Mouse (Mus musculus) ES-CJ7 (cell line): ENCODE data around the gene Smpd3.

Experiments
- DNase-seq: peaks from one replicate; pipeline ENCODE4 v3.0.0; 2011; ENCODE audit warnings: low read depth, low spot score

Smpd3 gene

GRCm38 (mm10) chr8:106337852-106338521 is at the start of gene Smpd3:
Gene Smpd3 (minus strand): TSS chr8:106337988.
- peak; percentile 100 for DNase-seq

- no peak for DNase-seq
Observed at GRCm38 (mm10) chr8:106381026-106381425, 43.2 kb upstream of the Smpd3 start.

GRCm38 (mm10) chr8:106379357-106379756 is 41.6 kb upstream of the Smpd3 start:
- DNase-seq: no peak

DNA sequence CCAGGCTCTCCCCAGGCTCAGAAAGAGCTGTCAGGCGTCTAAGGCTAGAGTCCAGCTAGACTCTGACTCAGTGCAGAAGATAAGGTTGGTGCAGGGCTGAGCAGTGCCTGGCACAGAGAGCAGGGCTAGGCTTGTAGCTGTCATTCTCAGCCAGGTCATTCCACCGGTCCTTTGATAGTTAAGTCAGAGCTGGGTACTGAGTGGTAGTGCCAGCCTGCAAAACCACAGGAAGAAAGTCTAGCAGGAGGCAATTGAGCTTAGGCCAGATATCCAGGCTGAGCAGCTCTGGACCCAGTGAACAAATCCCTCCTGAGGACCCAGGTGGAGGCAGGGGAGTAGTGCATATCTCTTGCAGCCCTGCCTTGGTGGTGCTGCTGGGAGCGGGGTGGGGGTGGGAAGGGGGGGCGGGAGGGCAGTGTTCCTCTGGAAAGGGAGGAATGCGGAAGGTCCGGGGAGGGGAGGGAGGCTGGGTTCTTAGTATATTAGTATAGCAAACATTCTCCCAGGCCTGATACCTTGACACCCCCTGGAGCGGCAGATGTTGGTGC is 40.8 kb upstream of the Smpd3 start:
- DNase-seq: no peak

DNA sequence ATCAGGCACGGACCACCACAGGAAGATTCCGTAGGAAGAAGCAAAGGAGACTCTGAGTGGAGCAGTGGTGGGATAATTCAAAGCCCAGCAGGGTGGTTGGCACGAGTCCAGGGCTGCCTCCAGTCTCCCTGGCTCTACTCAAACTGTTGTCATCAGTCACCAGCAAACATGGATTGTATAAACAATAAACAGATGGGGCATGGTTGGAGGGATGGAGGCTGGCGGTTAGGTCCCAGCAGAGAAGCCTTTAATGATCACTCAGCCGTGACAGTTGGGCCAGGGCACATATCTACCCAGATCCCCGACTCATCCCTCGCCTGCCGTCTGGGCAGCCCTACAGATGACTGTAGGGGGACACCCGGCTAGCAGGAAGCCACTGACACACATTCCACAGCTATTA is 39.1 kb upstream of the Smpd3 start:
- no peak for DNase-seq

GRCm38 (mm10) chr8:106375957-106376356 is 38.2 kb upstream of the Smpd3 start:
- no peak for DNase-seq

- DNase-seq: no peak
Observed at GRCm38 (mm10) chr8:106369069-106369468, 31.3 kb upstream of the Smpd3 start.

DNA sequence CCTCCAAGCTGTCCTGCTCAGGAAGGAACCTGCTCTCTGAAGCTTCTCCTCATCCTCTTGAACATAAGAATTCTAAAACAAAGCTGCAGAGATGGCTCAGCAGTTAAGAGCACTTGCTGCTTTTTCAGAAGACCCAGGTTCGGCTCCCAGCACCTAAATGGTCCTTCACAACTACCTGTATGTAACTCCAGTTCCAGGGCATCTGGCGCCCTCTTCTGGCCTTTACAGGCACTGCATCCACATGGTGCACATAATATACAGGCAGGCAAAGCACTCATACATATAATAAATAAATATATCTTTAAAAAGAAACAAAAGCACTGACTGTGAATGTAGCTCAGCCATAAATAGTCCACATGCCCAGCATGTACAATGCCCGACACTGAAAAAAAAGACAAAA is 30.7 kb upstream of the Smpd3 start:
- DNase-seq: peak; percentile 61

- no peak for DNase-seq
Observed at GRCm38 (mm10) chr8:106364837-106365236, 27.0 kb upstream of the Smpd3 start.

DNA sequence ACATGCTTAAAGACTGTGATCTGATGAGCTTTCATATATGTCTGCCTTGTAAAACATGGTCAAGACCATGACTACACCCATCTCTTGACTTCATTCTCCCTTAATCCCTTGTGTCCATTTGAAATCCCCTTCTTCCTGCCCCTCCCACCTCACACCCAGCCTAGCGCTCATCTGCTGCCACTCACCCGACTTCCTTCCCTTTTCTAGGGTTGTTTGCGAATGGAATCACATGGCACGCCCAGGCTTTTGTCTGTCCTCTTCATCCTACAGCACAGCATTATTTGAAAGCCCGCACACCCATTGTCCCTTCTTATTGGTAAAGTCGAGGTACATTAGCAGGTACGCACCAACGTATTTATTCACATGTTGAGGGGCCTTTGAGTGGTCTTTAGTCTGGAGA is 26.5 kb upstream of the Smpd3 start:
- peak; percentile 30 for DNase-seq

DNA sequence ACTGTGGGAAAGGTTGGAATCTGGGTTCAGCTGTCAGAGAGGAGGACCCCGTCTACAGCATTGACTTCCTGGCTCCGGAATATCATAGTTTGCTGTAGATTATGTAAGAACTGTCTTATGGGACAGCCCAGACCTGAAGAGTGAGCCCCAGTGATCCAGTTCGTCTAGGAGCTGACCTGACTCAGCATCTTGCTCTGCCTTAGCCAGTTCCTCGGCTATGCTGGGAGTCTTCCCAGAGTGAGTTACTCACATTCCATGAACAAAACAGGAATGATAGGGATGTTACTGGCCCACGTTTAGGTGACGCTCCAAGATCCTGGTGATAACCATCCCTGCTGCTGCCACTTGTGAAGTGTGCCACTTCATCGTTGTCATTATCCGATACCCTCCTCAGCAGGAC is 25.5 kb upstream of the Smpd3 start:
- DNase-seq: no peak

DNA sequence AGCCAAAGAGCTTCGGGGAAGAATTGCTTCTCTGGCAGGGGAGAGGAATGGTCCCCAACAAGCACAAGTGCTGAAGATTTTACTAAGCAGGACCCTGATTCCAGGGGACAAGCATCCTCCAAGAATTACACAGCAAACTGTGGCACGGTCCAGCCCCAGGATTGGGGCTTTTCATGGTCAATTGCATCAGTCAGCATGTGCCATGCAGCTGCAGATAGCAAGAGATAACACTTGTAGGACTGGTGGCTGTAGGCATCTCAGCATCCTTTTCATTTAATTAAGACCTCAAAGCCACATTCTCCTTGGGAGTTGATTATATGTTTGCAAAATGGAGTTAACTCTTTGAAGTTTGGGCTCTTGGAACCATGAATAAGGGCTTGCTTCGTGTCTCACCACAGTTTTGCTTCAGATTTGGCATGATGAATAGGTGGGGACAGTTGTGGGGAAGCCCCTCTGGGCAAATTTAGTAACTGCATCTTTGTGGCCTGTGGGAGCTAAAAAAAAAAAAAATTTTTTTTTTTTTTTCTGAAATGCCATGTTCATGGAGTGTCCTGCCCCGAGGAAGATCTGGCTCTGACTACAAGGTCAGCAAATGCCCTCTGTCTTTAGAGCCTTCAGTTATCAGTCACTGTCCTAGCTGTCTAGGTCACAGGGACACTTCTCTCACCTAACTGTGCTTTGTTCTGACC is 22.0 kb upstream of the Smpd3 start:
- DNase-seq: no peak

- DNase-seq: no peak
Observed at GRCm38 (mm10) chr8:106351135-106351534, 13.3 kb upstream of the Smpd3 start.

DNA sequence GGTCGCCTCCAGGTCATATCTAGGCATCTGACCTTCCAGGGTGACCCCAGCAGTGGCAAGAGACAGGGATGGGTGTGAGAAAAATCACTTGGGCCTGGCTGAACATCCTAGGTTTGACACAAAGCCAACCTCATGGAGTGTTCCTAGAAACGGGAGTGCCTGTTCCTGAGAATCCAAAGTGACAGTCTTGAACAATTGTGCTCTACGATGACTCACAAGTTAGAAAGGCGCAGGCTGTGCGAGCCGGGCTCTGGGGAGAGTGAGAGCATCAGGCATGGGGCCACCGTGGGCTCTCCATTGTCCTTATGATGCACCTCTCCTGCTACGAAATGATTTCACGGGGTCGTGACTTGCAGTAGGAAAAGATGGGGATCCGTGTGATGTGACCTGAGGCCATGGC is 11.6 kb upstream of the Smpd3 start:
- no peak for DNase-seq

DNA sequence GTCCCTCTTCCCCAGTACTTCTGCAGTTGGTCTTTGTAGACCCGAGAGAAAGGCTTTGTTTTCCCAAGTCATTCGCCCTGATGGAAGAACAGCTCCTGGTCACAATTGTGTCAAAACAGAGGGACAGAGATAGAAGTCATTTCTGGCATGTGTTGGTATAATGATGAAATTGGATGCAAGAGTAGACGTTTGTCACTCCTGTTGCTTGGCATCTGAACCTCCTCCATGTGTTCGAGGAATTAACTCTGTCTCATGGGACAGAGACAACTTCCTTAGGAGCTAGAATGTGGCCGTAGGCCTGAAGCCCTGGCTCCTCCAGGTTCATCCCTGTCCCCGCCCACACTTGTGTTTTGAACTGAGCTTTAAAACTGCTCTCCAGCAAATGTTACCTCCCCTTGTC is 8.3 kb upstream of the Smpd3 start:
- DNase-seq: no peak

- DNase-seq: no peak
Observed at GRCm38 (mm10) chr8:106343471-106343870, 5.7 kb upstream of the Smpd3 start.

- no peak for DNase-seq
Observed at GRCm38 (mm10) chr8:106342828-106343227, 5.0 kb upstream of the Smpd3 start.

- no peak for DNase-seq
Observed at GRCm38 (mm10) chr8:106338741-106339209, 987 bp upstream of the Smpd3 start.

- no peak for DNase-seq
Observed at GRCm38 (mm10) chr8:106336561-106336960, 1.2 kb downstream of the Smpd3 start.

DNA sequence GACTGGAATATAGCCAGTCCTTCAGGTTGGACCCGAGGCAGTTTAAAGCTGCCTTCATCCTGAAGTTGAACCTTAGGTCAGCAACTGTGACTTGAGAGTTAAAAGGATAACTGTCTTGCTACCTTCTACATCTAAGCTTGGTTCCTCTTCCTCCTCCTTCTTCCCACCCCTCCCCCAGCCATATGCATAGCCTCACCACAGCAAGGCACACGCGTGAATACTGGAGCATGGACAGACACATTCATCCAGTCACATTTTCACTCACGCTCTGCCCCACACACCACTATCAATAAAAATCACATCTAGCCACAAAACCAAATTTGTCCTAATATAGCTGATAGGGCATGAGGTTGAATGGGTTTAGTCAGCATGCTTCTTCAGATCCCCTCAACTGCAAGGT is 1.8 kb downstream of the Smpd3 start:
- no peak for DNase-seq

DNA sequence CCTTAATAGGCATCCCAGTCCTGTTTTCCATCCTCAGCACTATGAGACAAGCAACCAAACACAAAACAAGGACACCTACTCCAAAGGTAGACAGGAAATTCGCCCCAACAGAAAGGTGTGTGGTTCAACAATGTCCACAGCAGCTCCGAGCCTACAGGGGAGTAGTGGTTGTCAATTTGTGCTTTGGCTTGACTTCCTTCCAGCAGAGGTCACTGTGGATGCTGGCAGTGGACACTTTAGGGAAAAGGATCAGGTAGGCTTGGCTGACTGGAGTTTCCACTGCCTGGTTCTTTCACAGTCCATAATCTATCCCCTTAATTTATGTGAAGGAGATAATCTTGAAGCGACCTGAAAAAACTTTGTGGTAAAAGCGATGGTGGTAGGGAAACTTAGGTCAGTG is 2.6 kb downstream of the Smpd3 start:
- DNase-seq: no peak

DNA sequence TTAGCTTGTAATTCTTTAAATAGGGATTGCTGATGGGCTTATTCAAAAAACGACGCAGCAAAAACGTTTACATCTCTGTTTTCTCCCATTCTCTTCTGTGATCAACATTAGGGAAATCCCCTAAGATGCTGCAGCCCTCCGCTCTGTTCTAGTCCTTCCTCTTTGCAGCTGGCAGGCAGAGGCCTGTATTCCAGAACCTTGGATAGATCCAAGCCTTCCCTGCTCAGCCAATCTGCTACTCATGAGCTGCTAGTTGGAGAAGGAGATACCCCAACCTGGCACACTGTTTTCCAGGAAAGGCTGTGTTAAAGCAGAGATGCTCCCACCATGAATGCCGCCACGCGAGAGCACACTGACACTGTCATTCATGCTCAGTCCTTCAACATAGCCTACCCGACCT is 4.4 kb downstream of the Smpd3 start:
- DNase-seq: peak; percentile 49

DNA sequence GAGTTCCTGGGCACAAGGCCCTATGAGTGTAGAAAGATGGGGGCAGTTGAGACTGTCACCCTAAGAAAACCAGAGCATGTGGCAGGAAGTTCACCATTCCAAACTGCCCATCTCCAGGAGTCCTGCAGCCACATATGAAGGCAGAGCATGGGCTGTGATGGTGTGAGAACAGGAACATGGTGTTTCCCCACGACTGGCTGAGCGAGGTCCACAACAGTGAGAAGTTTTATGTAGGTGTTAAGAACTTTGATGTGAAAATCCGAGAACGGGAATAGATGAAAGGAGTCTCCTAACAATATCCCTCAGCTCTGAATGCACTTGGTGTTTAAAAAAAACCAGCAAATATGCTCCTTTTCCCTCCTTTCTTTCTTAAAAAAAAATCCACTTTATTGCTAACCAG is 5.3 kb downstream of the Smpd3 start:
- DNase-seq: no peak
